Mouse (Mus musculus) brain, embryonic 14.5 days (tissue): ENCODE measurements around the gene Sirt3.

ENCODE experiments used
- CTCF ChIP-seq: fragments of 200-500 bp; IDR thresholded peaks from 2 replicates; pipeline ENCODE4 v1.5.1; 2012; ENCODE audit warnings: inconsistent platforms, mild to moderate bottlenecking, moderate library complexity, borderline replicate concordance; ENCODE audit not compliant: insufficient read depth, insufficient read length; ENCODE audit errors: extremely low read depth
- POLR2A ChIP-seq: fragments of 200-500 bp; IDR thresholded peaks from 2 replicates; pipeline ENCODE4 v1.6.1; 2012; ENCODE audit warnings: mild to moderate bottlenecking, inconsistent platforms, borderline replicate concordance; ENCODE audit not compliant: poor library complexity, insufficient read depth, insufficient read length, severe bottlenecking; ENCODE audit errors: extremely low read depth

DNA sequence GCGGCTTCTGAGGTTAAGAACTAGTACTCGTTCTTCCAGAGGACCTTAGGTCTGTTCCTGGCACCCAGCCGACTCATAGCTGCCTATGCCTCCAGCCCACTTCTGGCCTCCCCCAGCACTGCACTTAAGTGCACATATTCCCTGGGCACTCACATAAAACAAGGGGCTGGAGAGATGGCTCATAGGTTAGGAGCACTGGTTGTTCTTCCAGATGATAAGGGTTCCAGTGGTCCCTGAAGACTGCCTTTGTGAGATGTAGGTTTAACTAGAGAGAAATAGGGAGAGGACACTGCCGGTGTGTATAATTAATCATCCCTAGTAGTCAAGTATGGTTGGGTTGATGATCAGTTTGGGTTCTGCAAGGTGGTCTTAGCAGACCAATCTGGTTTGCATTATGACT is 59.4 kb downstream of the Sirt3 start:
- no peak for TF ChIP-seq POLR2A
- TF ChIP-seq CTCF = no peak
